Mouse (Mus musculus) c-Kit-positive CD71-positive TER-119-negative erythroid progenitor cells, embryonic 14.5 days (primary cell): Measurements from ENCODE around the gene Robo1.

Source experiments
- DNase-seq: peaks from one replicate; pipeline ENCODE4 v3.0.0-alpha.2; 2013; ENCODE audit warnings: low read depth

Gene Robo1

GRCm38 (mm10) chr16:72678947-72679558 lies 370.9 kb downstream of the Robo1 start:
- no peak for DNase-seq

- DNase-seq: no peak
These were observed 377.7 kb downstream of the Robo1 start for GRCm38 (mm10) chr16:72685604-72686479.

- DNase-seq: no peak
These were observed 378.5 kb downstream of the Robo1 start for GRCm38 (mm10) chr16:72686480-72687053.

DNA sequence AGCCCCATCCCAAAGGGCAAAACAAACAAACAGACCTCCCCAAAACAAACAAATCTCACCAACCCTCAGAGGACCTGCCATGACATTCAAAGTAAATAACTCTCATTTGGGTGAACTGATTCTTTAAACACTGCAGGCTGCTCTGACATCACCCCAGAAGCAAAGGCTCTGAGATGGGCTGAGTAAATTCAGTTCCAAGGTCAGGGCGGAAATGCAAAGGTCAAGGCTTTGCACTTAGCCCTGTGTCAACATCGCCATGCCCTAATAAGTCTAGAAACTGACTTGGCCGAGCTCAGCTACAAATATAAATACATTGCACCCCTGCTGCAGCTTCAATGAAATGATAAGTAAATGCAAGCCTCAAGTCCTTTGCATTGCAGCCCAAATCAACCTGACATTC lies 379.5 kb downstream of the Robo1 start:
- DNase-seq: no peak

- DNase-seq: no peak
These were observed 380.1 kb downstream of the Robo1 start for GRCm38 (mm10) chr16:72688185-72688681.

DNA sequence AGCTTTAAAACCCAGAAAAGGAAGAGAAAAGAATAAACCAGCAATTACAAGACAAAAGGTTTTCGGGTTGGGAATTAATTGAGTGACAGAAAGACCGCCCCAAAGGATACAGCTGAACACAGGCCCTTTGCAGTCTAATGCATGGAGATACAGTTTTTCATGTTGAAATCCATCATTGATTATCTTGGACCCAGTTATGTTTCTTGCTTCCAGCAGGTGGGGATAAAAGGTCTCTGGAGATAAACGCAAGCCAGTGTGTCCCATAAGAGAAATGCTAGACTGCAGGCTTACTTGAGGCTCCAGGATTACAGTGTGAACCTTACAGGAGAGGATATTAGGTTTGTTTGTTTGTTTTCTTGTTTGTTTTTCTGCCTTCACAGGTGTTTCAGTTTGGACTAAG lies 383.8 kb downstream of the Robo1 start:
- DNase-seq: no peak

GRCm38 (mm10) chr16:72693446-72694274 lies 385.6 kb downstream of the Robo1 start:
- no peak for DNase-seq

DNA sequence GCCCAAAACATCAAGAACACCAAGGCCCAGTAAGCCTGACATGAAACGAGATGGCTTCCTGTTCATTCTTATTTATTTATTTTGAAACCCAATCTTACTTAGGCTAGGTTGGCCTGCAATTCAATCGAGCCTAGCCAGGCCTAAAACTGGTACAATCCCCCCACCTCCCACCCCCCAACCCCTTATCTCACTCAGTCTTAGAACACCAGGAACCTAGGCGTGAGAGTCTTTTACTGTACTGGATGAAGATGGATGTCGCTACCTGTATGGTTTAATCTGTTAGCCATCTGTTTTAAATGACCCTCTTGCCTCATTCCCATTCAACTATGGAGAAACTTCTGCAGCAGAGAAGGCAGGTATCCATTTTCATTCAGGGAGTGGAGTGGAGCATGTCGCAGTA lies 386.7 kb downstream of the Robo1 start:
- DNase-seq: no peak

- DNase-seq: no peak
These were observed 391.3 kb downstream of the Robo1 start for GRCm38 (mm10) chr16:72699238-72700006.

- DNase-seq: no peak
These were observed 392.2 kb downstream of the Robo1 start for GRCm38 (mm10) chr16:72700297-72700696.

GRCm38 (mm10) chr16:72703486-72703885 lies 395.4 kb downstream of the Robo1 start:
- no peak for DNase-seq

DNA sequence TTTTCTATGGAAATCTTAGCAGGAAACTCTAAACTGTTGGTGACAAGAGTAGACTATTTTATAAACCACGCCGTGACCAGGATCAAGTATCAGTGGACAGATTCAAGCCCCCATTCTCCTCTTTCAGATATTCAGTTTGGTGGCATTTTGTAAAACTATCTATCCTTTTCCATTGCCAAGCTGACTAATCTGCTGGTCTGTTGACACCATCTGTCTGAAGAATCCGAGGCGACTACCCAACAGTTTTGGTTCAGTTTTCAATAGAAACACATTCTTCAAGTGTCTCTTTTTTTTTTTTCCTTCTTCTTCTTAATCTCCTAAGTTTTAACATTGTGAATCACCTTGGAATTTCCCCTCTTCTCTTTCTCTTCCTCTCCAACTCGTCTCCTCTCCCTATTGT lies 397.7 kb downstream of the Robo1 start:
- no peak for DNase-seq

GRCm38 (mm10) chr16:72708526-72708925 lies 400.4 kb downstream of the Robo1 start:
- DNase-seq: no peak

DNA sequence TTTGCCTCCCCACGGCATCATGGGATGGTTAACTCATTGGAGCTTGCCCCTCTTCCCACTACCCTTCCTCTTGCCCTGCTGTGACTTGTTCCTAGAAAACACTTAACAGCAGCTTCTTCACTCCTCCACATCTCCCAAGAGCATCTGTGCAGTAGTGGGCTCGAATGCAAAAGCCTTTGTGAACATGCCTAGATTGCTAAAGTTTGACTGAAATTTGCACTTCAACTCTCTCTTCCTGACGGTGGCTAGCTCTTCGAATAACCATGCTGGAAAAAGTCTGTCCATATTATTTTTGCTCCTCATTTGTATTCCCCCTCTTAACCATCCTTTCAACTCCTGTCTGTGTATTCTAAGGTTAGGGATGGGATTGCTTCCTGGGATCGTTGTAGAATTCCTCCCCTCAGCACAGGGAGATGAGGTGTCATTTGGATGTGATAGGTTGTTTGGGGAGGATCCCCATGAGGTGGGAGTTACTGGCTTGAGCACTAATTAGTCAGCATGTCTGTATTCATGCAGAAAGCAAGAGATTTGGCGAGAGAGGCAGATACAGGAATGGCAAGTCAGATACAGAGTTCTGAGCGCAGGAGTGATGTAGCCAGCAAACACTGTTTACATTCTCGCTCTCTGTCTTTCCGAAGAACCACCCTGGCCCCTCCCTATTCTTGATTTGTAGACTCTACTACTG lies 409.2 kb downstream of the Robo1 start:
- DNase-seq: no peak

DNA sequence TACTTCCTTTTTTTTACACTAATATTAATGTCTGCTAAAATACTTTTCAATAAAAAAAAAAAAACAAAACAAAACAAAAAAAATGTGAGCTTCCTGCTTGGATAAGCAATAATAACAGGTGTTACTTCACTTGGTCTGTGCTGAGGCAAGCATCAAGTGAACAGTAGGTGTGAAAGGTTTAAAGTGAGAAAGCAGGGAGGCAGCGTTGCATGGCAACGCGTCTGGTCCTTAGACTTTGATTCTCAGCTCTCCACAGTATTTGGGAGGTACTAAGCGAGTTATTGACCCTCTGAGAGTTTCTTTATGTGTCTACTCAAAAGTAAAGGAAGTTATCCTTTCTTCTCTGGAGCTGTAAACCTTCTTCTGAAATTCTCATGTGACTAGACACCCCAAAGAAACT lies 411.0 kb downstream of the Robo1 start:
- no peak for DNase-seq

DNA sequence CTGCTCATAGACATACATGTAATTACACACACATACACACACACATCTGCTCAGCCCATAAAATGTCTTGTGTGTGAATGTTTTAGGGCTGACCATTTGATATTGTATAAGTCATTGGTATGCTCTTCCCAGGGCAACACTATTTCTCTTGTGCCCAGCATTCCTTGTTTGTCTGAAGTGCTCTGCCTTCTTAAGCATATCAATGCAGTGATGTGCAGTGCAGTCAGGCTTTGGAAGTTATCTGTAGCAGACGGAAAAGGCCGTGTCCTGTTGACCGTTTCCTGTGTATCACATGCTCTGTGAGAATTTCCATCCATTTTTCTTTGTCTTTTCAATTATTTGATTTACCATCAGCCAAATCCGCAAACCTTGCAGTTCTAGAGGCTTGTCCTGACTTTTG lies 412.9 kb downstream of the Robo1 start:
- DNase-seq: no peak

DNA sequence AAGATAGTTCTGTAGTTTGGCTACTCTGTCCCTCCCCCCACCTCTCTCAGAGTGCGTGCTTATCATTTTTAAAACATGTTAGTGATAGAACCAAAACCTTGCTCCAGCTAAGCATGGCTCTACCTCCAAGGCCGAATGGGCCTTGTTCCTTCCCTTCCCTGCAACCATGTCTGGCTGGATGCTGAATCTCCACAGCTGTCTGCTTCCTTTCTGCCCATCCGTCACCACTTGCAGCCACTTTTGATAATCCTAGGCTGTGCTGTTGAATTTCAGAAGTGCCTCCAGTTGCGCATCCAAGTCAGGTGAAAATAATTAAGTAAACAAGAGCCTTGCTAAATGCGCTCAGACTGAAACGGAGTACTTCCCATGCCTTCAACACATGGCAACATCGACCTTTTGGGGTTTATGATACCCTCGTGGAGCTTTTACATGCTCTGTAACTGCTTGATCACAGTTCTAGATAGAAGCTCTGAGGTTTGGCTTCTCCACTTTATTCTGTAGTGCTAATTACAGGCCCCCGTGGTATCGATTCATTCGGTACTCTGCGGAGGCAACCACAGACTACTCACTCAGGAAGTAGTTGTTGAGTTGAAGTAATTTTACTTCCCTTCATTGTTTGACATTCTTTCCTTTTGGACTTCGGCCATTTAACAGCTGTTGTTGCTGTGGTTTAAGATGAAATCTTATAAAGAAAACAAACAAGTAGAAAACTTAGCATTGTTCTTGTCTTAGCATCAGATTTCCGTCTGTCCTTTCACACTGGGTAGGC lies 413.8 kb downstream of the Robo1 start:
- DNase-seq: no peak

DNA sequence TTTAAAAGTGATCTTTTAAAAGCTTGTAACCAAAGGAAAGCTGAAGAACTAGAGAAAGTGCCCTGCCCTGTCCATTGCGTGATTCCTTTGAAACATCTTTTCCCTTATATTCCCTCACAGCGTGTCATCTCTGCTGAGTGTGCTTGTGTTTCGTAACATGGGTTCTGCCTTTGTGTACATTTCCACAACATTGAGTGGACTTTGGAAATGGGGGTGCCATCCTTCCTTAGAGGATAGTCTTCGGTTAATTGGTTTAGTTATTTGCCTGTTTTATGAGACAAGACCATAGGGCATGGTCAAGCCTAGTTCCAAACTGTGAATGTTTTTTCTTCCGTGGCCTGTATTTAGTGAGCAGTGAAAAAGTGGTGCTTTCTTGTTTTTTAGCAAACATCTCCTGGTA lies 426.1 kb downstream of the Robo1 start:
- no peak for DNase-seq

DNA sequence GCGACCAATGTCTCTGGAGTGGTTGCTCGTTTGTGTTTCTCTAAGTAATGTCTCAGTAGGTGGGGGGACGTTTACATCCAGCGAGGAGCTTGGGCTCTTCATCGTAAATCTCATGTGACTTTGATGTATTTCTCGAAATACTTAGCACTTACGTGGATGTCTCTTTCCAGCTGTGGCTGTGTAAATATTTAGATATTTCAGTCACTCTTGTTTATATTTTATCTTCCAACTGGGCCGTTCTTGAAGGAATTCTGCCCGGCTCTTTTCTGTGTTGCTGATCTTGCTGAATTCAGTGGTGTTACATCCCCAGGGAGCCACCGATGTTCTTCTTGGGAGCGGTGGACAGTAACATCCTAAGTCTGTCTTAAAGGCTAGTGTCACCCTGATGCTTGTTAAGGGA lies 427.1 kb downstream of the Robo1 start:
- DNase-seq: no peak

DNA sequence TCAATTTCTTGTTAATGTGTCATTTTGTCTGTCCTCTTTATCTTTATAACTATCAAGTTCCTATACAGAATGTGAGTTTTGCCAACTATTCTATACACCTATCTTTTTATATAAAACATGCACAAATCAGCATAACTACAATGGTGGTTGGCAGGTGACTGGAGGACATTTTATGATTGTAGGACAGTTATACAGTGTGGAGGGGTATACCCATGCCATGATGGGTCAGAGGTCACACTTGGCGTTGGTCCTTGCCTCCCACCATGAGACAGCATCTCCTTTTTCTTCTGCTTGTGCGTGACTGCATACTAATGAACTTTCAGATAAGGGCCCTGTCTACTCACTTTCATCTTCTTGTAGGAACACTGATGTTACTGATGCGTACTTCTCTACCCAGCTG lies 427.5 kb downstream of the Robo1 start:
- DNase-seq: no peak
